Comparison of ENCODE assay signal across 17 mouse cellular contexts in genomic region chr4:45434681-45435080, GRCm38 (mm10). TPM values are rescaled to one million over a fixed set of nuclear protein-coding genes. Genes with fewer than 3 reads are reported as not detected.
DNase-seq lines count a peak whose midpoint lies in the region; ATAC-seq and TF ChIP-seq lines count a peak whose summit lies in the region.
"Had no signal": no experiment of that assay in that cellular context is flagged by ENCODE, and none has a peak within 500 bp of the region (broad histone marks: within the 10 kb centered on the region; RNA-seq: fewer than 3 reads in every experiment).

No protein-coding gene starts in this region.

- H3K4me3 ChIP-seq in heart, postnatal 0 days (ENCODE audit: low read depth, low read length) = no peak overlapping the region
- H3K4me3 ChIP-seq in kidney, embryonic 16.5 days (ENCODE audit: low read length) = no peak overlapping the region
- no peak overlapping the region for H3K4me3 ChIP-seq in CH12.LX (replicated peaks in 1 of 3; ENCODE audit: low read depth in 2 of 3, low read length in 2 of 3, poor library complexity in 1 of 3)
- no peak overlapping the region for H3K4me3 ChIP-seq in limb, embryonic 13.5 days
- H3K4me3 ChIP-seq: embryonic facial prominence, embryonic 15.5 days; erythroblast, embryonic 14.5 days; heart, embryonic 10.5 days; hindbrain, embryonic 10.5 days had no signal

- TF ChIP-seq POLR2A in CH12.LX (IDR thresholded peaks at IDR 0.05; ENCODE audit: low read depth, low read length) = no peak

- peaks cover 18% of the 10 kb centered on the region; the same call in 1 of the 2 replicates for H3K36me3 ChIP-seq in heart, postnatal 0 days (replicated peaks; ENCODE audit: control insufficient read depth, insufficient read depth, low read length)
- no peaks in the 10 kb centered on the region for H3K36me3 ChIP-seq in kidney, embryonic 16.5 days (ENCODE audit: insufficient read depth, low read length)
- peaks cover 0 to 77% of the 10 kb centered on the region in 2 experiments for H3K36me3 ChIP-seq in CH12.LX (replicated peaks in 1 of 2; ENCODE audit: control insufficient read depth in 1 of 2, insufficient read depth in 1 of 2, low read length in 1 of 2)
- no peaks in the 10 kb centered on the region for H3K36me3 ChIP-seq in limb, embryonic 13.5 days
- H3K36me3 ChIP-seq: embryonic facial prominence, embryonic 15.5 days; hindbrain, embryonic 10.5 days had no signal

- TF ChIP-seq RAD21 in CH12.LX (IDR thresholded peaks at IDR 0.05; ENCODE audit: low read depth, low read length) = no peak

- in situ Hi-C loops in CH12.LX (cut with MboI; ENCODE audit: low pct_ligation_motif_present, low pct_unique_long_range_greater_than_20kb, low sequenced_read_pairs) = no loop called here

- intact Hi-C loops in heart, postnatal 36 days (cut with DNase I) = no loop called here

- peaks cover 32% of the 10 kb centered on the region for H3K4me1 ChIP-seq in heart, postnatal 0 days (ENCODE audit: control insufficient read depth, insufficient read depth)
- H3K4me1 ChIP-seq in kidney, embryonic 16.5 days (ENCODE audit: insufficient read depth, low read length) = peaks cover 57% of the 10 kb centered on the region
- H3K4me1 ChIP-seq in CH12.LX (ENCODE audit: control insufficient read depth in 1 of 2, insufficient read depth in 2 of 2) = peaks cover 37 to 73% of the 10 kb centered on the region in 2 experiments
- H3K4me1 ChIP-seq in limb, embryonic 13.5 days = peaks cover 81% of the 10 kb centered on the region

- no peaks in the 10 kb centered on the region for H3K27me3 ChIP-seq in heart, postnatal 0 days (ENCODE audit: control insufficient read depth, insufficient read depth, low read length)
- H3K27me3 ChIP-seq in kidney, embryonic 16.5 days (ENCODE audit: insufficient read depth, low read length) = no peaks in the 10 kb centered on the region
- no peaks in the 10 kb centered on the region for H3K27me3 ChIP-seq in CH12.LX (replicated peaks)
- no peaks in the 10 kb centered on the region for H3K27me3 ChIP-seq in limb, embryonic 13.5 days
- H3K27me3 ChIP-seq: embryonic facial prominence, embryonic 15.5 days had no signal

- no peak for TF ChIP-seq EP300 in heart, postnatal 0 days (IDR thresholded peaks at IDR 0.05; ENCODE audit: low read depth)
- peak; percentile 79 for TF ChIP-seq EP300 in CH12.LX (IDR thresholded peaks at IDR 0.05; ENCODE audit: low read length)

- H3K27ac ChIP-seq in heart, postnatal 0 days (ENCODE audit: low read depth) = peak overlapping the region; percentile 50; the same call in 1 of the 2 replicates
- peak overlapping the region; percentile 54; the same call in 1 of the 2 replicates for H3K27ac ChIP-seq in kidney, embryonic 16.5 days (ENCODE audit: low read length)
- no peak overlapping the region for H3K27ac ChIP-seq in CH12.LX (ENCODE audit: insufficient read depth, low read depth)
- no peak overlapping the region for H3K27ac ChIP-seq in limb, embryonic 13.5 days
- H3K27ac ChIP-seq: embryonic facial prominence, embryonic 15.5 days had no signal

- no peaks in the 10 kb centered on the region for H3K79me2 ChIP-seq in CH12.LX (replicated peaks; ENCODE audit: control insufficient read depth, extremely low read depth, insufficient read depth, poor library complexity, severe bottlenecking)

- H3K4me2 ChIP-seq in heart, postnatal 0 days (ENCODE audit: low read depth, low read length) = no peak overlapping the region
- no peak overlapping the region for H3K4me2 ChIP-seq in kidney, embryonic 16.5 days (replicated peaks; ENCODE audit: low read depth, low read length)
- H3K4me2 ChIP-seq in CH12.LX (ENCODE audit: insufficient read depth, low read depth, poor library complexity, severe bottlenecking) = peak overlapping the region; percentile 47
- peak overlapping the region; percentile 21; the same call in 1 of the 2 replicates for H3K4me2 ChIP-seq in limb, embryonic 13.5 days (replicated peaks)
- H3K4me2 ChIP-seq: embryonic facial prominence, embryonic 15.5 days had no signal

- H3K9me3 ChIP-seq in heart, postnatal 0 days (replicated peaks; ENCODE audit: control insufficient read depth, low read length) = no peaks in the 10 kb centered on the region
- no peaks in the 10 kb centered on the region for H3K9me3 ChIP-seq in kidney, embryonic 16.5 days (ENCODE audit: low read length)
- H3K9me3 ChIP-seq in CH12.LX (replicated peaks; ENCODE audit: low read length) = no peaks in the 10 kb centered on the region
- no peaks in the 10 kb centered on the region for H3K9me3 ChIP-seq in limb, embryonic 13.5 days
- H3K9me3 ChIP-seq: embryonic facial prominence, embryonic 15.5 days; heart, embryonic 10.5 days; hindbrain, embryonic 10.5 days had no signal

- dilution Hi-C loops in CH12.LX (cut with MboI; ENCODE audit: extremely low pct_ligation_motif_present, extremely low pct_unique_long_range_greater_than_20kb, low sequenced_read_pairs) = no loop called here

- TF ChIP-seq CTCF in heart, postnatal 0 days (IDR thresholded peaks at IDR 0.05; ENCODE audit: low read depth) = no peak
- TF ChIP-seq CTCF in CH12.LX (conservative IDR thresholded peaks at IDR 0.05 in 1 of 2, IDR thresholded peaks at IDR 0.05 in 1 of 2; ENCODE audit: low read depth in 2 of 2, low read length in 2 of 2) = no peak

- H3K9ac ChIP-seq in heart, postnatal 0 days (replicated peaks; ENCODE audit: low read depth, low read length) = no peak overlapping the region
- H3K9ac ChIP-seq in kidney, embryonic 16.5 days (replicated peaks; ENCODE audit: low read length) = peak overlapping the region; percentile 20; the same call in 1 of the 2 replicates
- no peak overlapping the region for H3K9ac ChIP-seq in CH12.LX (ENCODE audit: insufficient read depth, low read depth)
- H3K9ac ChIP-seq in limb, embryonic 13.5 days = no peak overlapping the region
- H3K9ac ChIP-seq: embryonic facial prominence, embryonic 15.5 days had no signal

- 81% methylated on average over 4 of the region's 4 CpGs for WGBS in heart, postnatal 0 days
- WGBS in kidney, embryonic 16.5 days = 63% methylated on average over 4 of the region's 4 CpGs
- WGBS in limb, embryonic 13.5 days = 59% methylated on average over 4 of the region's 4 CpGs

- DNase-seq in heart, postnatal 0 days (ENCODE audit: low spot score) = no peak
- DNase-seq in heart, postnatal 36 days = no peak
- no peak for DNase-seq in kidney, postnatal 36 days
- no peak for DNase-seq in CH12.LX (ENCODE audit: extremely low read depth)
- DNase-seq in ovary, postnatal 14 days (ENCODE audit: low spot score) = no peak
- DNase-seq: adrenal gland, adult 2 months; adrenal gland, postnatal 25 days; cerebellum, adult 2 months; gastrocnemius, postnatal 10 days; heart, adult 18-20 months had no signal

- ATAC-seq in heart, postnatal 0 days (ENCODE audit: insufficient read depth, low read depth) = no peak
- no peak for ATAC-seq in kidney, embryonic 16.5 days (ENCODE audit: low FRiP score, low TSS enrichment)
- ATAC-seq in limb, embryonic 13.5 days (ENCODE audit: low FRiP score, low read depth) = no peak
- ATAC-seq: forebrain, embryonic 16.5 days had no signal

TF ChIP-seq in CH12.LX, 34 proteins besides CTCF, POLR2A, EP300 and RAD21 (continues in another document):
- no peak for TF ChIP-seq MAFK (IDR thresholded peaks at IDR 0.05; ENCODE audit: insufficient replicate concordance, low read length)
- no peak for TF ChIP-seq UBTF (IDR thresholded peaks at IDR 0.05; ENCODE audit: low read depth, low read length)
- TF ChIP-seq USF1 (IDR thresholded peaks at IDR 0.05; ENCODE audit: low read depth, low read length) = no peak
- TF ChIP-seq HCFC1 (IDR thresholded peaks at IDR 0.05; ENCODE audit: low read depth, low read length) = no peak
- no peak for TF ChIP-seq E2F4 (IDR thresholded peaks at IDR 0.05; ENCODE audit: insufficient replicate concordance, low read depth, low read length)
- peak; percentile 68; the same call in 1 of the 2 replicates for TF ChIP-seq IRF4 (IDR thresholded peaks at IDR 0.05; ENCODE audit: low read depth, low read length)
- TF ChIP-seq MAZ (IDR thresholded peaks at IDR 0.05; ENCODE audit: low read depth, low read length) = peak; percentile 42; the same call in 1 of the 2 replicates
- TF ChIP-seq KAT2A (IDR thresholded peaks at IDR 0.05; ENCODE audit: insufficient replicate concordance, low read length) = no peak
- peak; percentile 75 for TF ChIP-seq MYC (IDR thresholded peaks at IDR 0.05; ENCODE audit: low read depth, low read length)
- no peak for TF ChIP-seq TBP (conservative IDR thresholded peaks at IDR 0.05; ENCODE audit: low read depth, low read length)
- TF ChIP-seq ZMIZ1 (IDR thresholded peaks at IDR 0.05; ENCODE audit: low read depth, low read length) = no peak
- no peak for TF ChIP-seq CHD1 (IDR thresholded peaks at IDR 0.05; ENCODE audit: low read depth, low read length)
- TF ChIP-seq SMC3 (IDR thresholded peaks at IDR 0.05; ENCODE audit: low read depth, low read length) = no peak
- TF ChIP-seq RCOR1 (conservative IDR thresholded peaks at IDR 0.05; ENCODE audit: low read depth, low read length) = no peak
- no peak for TF ChIP-seq PAX5 (IDR thresholded peaks at IDR 0.05; ENCODE audit: low read length)
- TF ChIP-seq SIN3A (IDR thresholded peaks at IDR 0.05; ENCODE audit: low read length) = peak; percentile 67
- no peak for TF ChIP-seq ZNF384 (IDR thresholded peaks at IDR 0.05; ENCODE audit: low read depth, low read length)
- TF ChIP-seq USF2 (conservative IDR thresholded peaks at IDR 0.05; ENCODE audit: low read depth, low read length) = no peak
- no peak; the same call in 1 of the 2 replicates for TF ChIP-seq MXI1 (IDR thresholded peaks at IDR 0.05; ENCODE audit: low read depth, low read length)
- peak; percentile 71 for TF ChIP-seq TCF12 (IDR thresholded peaks at IDR 0.05; ENCODE audit: low read depth, low read length)
- peak; percentile 75 for TF ChIP-seq BHLHE40 (IDR thresholded peaks at IDR 0.05; ENCODE audit: low read depth, low read length)
- TF ChIP-seq JUN (IDR thresholded peaks at IDR 0.05; ENCODE audit: insufficient read depth, low read depth, low read length) = no peak
- no peak for TF ChIP-seq GABPA (IDR thresholded peaks at IDR 0.05; ENCODE audit: insufficient replicate concordance, low read depth, low read length)
- no peak for TF ChIP-seq NELFE (IDR thresholded peaks at IDR 0.05; ENCODE audit: low read depth, low read length)
- peak; percentile 76; the same call in 1 of the 2 replicates for TF ChIP-seq MEF2A (IDR thresholded peaks at IDR 0.05; ENCODE audit: borderline replicate concordance, low read depth, low read length)

RNA-seq across cellular contexts. Expression of gene Slc25a51, which starts 26.1 kb away (rescaled TPM):
- total RNA-seq in heart, postnatal 0 days (2014; rRNA removed; ENCODE audit: low replicate concordance) = 136 and 190 TPM in 2 replicates
- polyA plus RNA-seq in heart, postnatal 0 days (2015; fragmentation: Nextera tagmentation; extraction: Ambion mirVana) = 60.9 and 70.1 TPM in 2 replicates
- 100 to 1,000 TPM; 107 to 111 TPM for total RNA-seq in heart, postnatal 36 days (2021)
- polyA plus RNA-seq in kidney, embryonic 16.5 days (2015; fragmentation: Nextera tagmentation; extraction: Ambion mirVana) = 70.6 and 81.9 TPM in 2 replicates
- total RNA-seq in CH12.LX (2012; rRNA removed) (30.3 and 44.4 TPM in 2 replicates), CH12.LX (2014; rRNA removed) (37.1 and 44.7 TPM in 2 replicates)
- polyA plus RNA-seq in CH12.LX (2012; ENCODE audit: insufficient read length, low read depth) = 26.3 and 27.6 TPM in 2 replicates
- polyA plus RNA-seq in limb, embryonic 13.5 days (2015; fragmentation: Nextera tagmentation; extraction: Ambion mirVana) = 53.9 and 68.1 TPM in 2 replicates

Comparison
In these comparisons a context has a peak if more than half of its experiments do, and no peak if none do; other contexts are left out.
1. H3K27ac ChIP-seq: peak in heart, postnatal 0 days (single experiment) and kidney, embryonic 16.5 days (single experiment); none in CH12.LX (single experiment) and limb, embryonic 13.5 days (single experiment).
2. H3K4me2 ChIP-seq: peak in CH12.LX (single experiment) and limb, embryonic 13.5 days (single experiment); none in heart, postnatal 0 days (single experiment) and kidney, embryonic 16.5 days (single experiment).